Mouse (Mus musculus): Measurements from ENCODE around the gene Plxna4. TPM values are rescaled to one million over a fixed set of nuclear protein-coding genes. Genes with fewer than 3 reads are reported as not detected.

Plxna4 gene
- polyA plus RNA-seq, 1 experiment, result 0.67 TPM

DNA sequence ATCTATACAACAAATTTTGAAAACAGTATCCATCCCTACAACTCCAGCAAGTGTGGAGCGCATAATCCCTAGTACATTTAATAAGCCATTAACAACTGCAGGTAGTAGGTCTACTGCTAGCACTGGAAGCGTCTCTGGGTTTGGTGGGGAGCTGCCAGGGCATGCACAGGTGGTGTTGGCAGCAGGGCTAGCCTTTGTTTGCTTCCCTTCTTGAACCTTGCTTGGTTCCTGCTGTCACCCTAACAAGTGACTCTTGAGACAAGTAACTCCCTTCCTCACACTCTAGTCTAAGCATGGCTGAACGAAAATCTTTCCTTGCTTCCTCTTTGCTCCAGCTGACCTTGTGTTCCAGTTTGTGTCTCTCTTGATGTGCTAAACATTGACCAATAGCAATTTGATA is 44.0 kb downstream of the Plxna4 start:
- H3K4me3 ChIP-seq (ENCODE audit: low read depth, low read length), result no peak overlapping the region
- TF ChIP-seq POLR2A (IDR thresholded peaks at IDR 0.05; ENCODE audit: low read depth, low read length) (no peak), CTCF (IDR thresholded peaks at IDR 0.05; ENCODE audit: extremely low read depth, insufficient read length, insufficient replicate concordance, low read depth, low read length) (no peak)
- no peak overlapping the region for H3K27ac ChIP-seq (ENCODE audit: insufficient read depth, low read depth, low read length)
- 68% methylated on average over 3 of the region's 3 CpGs for WGBS
- H3K36me3 ChIP-seq (ENCODE audit: control insufficient read depth, insufficient read depth, low read length), result no peaks in the 10 kb centered on the region
- H3K27me3 ChIP-seq (ENCODE audit: control insufficient read depth, insufficient read depth, low read length), result no peaks in the 10 kb centered on the region
- no peaks in the 10 kb centered on the region for H3K4me1 ChIP-seq (ENCODE audit: control insufficient read depth, insufficient read depth, insufficient read length, low read length)

DNA sequence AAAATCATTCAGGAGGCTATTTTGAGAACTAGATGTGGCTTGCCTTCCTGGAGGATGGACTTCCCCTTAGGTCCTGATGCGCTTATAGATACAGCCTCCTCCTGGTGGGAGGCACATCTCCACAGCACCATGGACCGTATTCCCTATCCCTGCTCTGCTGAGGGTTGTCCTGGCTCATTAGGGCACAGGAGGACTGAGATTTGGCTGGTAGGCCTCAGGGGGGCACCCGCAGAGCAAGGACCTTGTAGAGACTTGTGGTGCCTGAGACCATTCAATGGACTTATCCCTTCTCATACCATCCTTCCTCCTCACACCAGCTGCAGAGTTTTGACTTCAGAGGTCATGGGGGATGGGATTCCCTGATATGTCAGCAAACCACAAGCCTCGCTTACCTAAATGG is 47.8 kb downstream of the Plxna4 start:
- WGBS, result 76% methylated on average over 4 of the region's 4 CpGs
- TF ChIP-seq POLR2A (IDR thresholded peaks at IDR 0.05; ENCODE audit: low read depth, low read length), result no peak
- TF ChIP-seq CTCF (IDR thresholded peaks at IDR 0.05; ENCODE audit: extremely low read depth, insufficient read length, insufficient replicate concordance, low read depth, low read length), result no peak
- no peak overlapping the region for H3K27ac ChIP-seq (ENCODE audit: insufficient read depth, low read depth, low read length)
- no peaks in the 10 kb centered on the region for H3K36me3 ChIP-seq (ENCODE audit: control insufficient read depth, insufficient read depth, low read length)
- H3K4me1 ChIP-seq (ENCODE audit: control insufficient read depth, insufficient read depth, insufficient read length, low read length), result no peaks in the 10 kb centered on the region
- H3K4me3 ChIP-seq (ENCODE audit: low read depth, low read length), result no peak overlapping the region
- no peaks in the 10 kb centered on the region for H3K27me3 ChIP-seq (ENCODE audit: control insufficient read depth, insufficient read depth, low read length)

DNA sequence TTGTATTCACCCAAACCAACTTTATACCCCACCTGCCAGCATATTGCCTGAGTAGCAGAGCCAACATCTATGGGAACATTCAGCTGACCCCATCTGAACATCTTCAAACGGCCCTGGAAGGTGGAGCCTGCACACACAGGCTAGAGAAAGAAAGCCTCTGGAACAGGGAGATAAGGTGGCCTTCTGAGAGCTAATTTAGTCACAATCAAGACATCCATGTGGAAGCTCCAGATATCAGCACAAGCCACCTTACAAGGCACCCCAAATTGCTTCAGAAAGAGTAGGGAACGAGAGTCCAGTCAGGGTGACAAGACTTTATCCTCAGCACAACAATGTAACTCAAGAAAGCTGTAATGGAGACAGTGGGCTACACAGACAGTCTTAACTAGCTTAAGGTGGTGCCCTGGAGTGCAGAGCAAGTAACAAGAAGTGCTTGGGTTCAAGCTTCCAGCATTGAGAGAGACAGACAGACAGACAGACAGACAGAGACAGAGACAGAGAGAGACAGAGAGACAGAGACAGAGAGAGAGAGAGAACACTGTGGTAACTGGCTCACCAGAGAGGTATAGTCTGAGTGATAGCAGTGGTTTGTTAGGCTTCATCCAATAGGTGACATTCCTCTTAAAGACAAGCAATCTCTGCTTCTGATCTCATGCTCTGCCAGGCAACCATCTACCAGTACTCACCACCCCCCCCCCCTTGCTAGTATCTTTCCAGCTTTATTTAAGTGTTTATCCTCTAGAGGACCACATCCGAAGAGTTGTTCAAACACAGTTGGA is 53.8 kb downstream of the Plxna4 start:
- Histone ChIP-seq H3K36me3 (ENCODE audit: control insufficient read depth, insufficient read depth, low read length) (no peaks in the 10 kb centered on the region), H3K27me3 (ENCODE audit: control insufficient read depth, insufficient read depth, low read length) (no peaks in the 10 kb centered on the region), H3K4me1 (ENCODE audit: control insufficient read depth, insufficient read depth, insufficient read length, low read length) (no peaks in the 10 kb centered on the region), H3K4me3 (ENCODE audit: low read depth, low read length) (no peak overlapping the region), H3K27ac (ENCODE audit: insufficient read depth, low read depth, low read length) (no peak overlapping the region)
- 64% methylated on average over 3 of the region's 3 CpGs for WGBS
- TF ChIP-seq POLR2A (IDR thresholded peaks at IDR 0.05; ENCODE audit: low read depth, low read length) (no peak), CTCF (IDR thresholded peaks at IDR 0.05; ENCODE audit: extremely low read depth, insufficient read length, insufficient replicate concordance, low read depth, low read length) (no peak)

DNA sequence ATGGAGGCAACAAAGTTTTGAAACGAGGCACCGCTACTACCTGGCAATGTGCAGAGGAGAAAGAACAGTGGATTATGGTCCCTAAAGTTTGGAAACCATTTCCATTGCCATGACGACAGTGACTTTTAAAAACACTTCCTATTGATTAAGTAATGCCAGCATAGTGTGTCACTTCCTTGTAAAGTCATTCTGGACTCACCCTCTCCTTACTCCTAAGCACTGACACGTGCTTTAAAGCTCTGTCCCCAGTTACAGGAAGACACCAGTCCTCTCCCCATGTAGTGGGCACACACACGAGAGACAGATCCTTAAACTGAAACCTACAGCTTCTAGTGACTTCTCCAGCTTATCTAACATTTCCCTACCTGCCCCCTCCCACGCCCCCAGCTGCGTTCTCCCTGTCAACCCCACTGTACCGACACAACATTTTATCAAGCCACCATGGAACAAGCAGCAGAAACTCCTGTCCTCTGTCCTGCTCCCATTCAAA is 59.9 kb downstream of the Plxna4 start:
- WGBS, result 64% methylated on average over 8 of the region's 8 CpGs

DNA sequence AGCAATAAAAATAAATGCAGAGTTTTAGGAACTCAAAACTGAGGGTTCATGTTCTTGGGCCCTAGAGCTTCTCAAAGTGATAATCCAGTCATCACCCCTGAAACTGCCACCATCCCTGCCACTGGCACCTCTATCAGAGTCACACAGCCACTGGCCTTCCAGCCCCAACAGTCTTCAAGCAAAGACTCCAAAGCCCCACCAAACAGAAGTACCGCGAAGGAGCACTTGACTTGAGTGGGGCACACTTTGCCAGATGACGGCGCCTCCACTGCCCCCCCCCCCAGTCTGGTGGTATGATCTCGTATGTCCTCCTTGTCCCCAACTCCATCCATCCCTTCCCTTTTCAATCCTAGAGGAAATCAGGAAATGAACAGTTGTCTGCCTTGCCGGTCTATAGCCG is 60.5 kb downstream of the Plxna4 start:
- H3K4me3 ChIP-seq (ENCODE audit: low read depth, low read length), result no peak overlapping the region
- H3K27ac ChIP-seq (ENCODE audit: insufficient read depth, low read depth, low read length), result no peak overlapping the region
- TF ChIP-seq CTCF (IDR thresholded peaks at IDR 0.05; ENCODE audit: extremely low read depth, insufficient read length, insufficient replicate concordance, low read depth, low read length) (no peak), POLR2A (IDR thresholded peaks at IDR 0.05; ENCODE audit: low read depth, low read length) (no peak)
- no peaks in the 10 kb centered on the region for H3K27me3 ChIP-seq (ENCODE audit: control insufficient read depth, insufficient read depth, low read length)
- WGBS, result 80% methylated on average over 7 of the region's 7 CpGs
- H3K4me1 ChIP-seq (ENCODE audit: control insufficient read depth, insufficient read depth, insufficient read length, low read length), result no peaks in the 10 kb centered on the region
- H3K36me3 ChIP-seq (ENCODE audit: control insufficient read depth, insufficient read depth, low read length), result no peaks in the 10 kb centered on the region

More for the DNA sequence above, 59.9 kb downstream of the Plxna4 start:
- no peaks in the 10 kb centered on the region for H3K27me3 ChIP-seq (ENCODE audit: control insufficient read depth, insufficient read depth, low read length)
- no peak overlapping the region for H3K27ac ChIP-seq (ENCODE audit: insufficient read depth, low read depth, low read length)
- no peak for TF ChIP-seq CTCF (IDR thresholded peaks at IDR 0.05; ENCODE audit: extremely low read depth, insufficient read length, insufficient replicate concordance, low read depth, low read length)
- H3K36me3 ChIP-seq (ENCODE audit: control insufficient read depth, insufficient read depth, low read length), result no peaks in the 10 kb centered on the region
- no peaks in the 10 kb centered on the region for H3K4me1 ChIP-seq (ENCODE audit: control insufficient read depth, insufficient read depth, insufficient read length, low read length)
- H3K4me3 ChIP-seq (ENCODE audit: low read depth, low read length), result no peak overlapping the region

DNA sequence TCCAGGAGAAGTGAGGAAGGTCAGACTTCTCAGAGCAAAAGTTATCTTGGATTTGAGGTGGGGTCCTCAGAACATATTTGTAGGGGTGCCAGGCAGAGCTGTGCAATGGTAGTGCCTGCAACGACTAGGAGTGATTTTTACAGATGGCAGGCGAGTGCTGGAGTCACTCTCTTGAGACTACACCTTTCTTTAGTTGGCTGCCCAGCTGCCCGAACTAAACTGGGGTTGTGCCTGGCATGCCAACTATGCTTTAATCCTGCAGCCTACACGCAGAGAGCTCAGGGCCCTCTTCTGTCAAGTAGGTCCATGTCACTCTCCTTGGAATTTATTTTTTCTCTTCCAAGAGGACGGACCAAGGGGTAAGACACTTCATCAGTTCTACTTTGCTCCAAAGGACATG is 61.2 kb downstream of the Plxna4 start:
- Histone ChIP-seq H3K36me3 (ENCODE audit: control insufficient read depth, insufficient read depth, low read length) (no peaks in the 10 kb centered on the region), H3K4me1 (ENCODE audit: control insufficient read depth, insufficient read depth, insufficient read length, low read length) (no peaks in the 10 kb centered on the region), H3K4me3 (ENCODE audit: low read depth, low read length) (no peak overlapping the region), H3K27ac (ENCODE audit: insufficient read depth, low read depth, low read length) (no peak overlapping the region), H3K27me3 (ENCODE audit: control insufficient read depth, insufficient read depth, low read length) (no peaks in the 10 kb centered on the region)
- TF ChIP-seq POLR2A (IDR thresholded peaks at IDR 0.05; ENCODE audit: low read depth, low read length) (no peak), CTCF (IDR thresholded peaks at IDR 0.05; ENCODE audit: extremely low read depth, insufficient read length, insufficient replicate concordance, low read depth, low read length) (no peak)
- WGBS, result 77% methylated on average over 5 of the region's 5 CpGs

DNA sequence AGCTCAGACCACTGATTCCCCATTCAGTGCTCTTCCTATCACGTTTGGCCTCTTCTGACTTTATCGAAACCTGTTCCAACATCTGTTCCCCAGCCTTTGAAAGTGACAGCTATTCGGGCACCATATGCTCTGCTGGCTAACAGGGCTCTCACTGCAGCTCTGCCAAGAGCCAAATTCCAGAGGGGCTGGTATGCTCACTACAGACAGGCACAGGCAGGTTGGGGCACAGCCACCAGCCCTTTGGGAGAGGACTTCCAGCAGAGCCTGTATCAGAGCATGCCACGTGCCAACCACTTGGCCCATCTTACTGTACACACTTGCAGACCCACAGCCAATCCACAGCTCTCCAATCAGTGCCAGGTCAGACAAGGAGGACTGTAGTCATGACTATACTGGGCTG is 67.9 kb downstream of the Plxna4 start:
- Histone ChIP-seq H3K4me3 (ENCODE audit: low read depth, low read length) (no peak overlapping the region), H3K27ac (ENCODE audit: insufficient read depth, low read depth, low read length) (no peak overlapping the region), H3K36me3 (ENCODE audit: control insufficient read depth, insufficient read depth, low read length) (no peaks in the 10 kb centered on the region), H3K4me1 (ENCODE audit: control insufficient read depth, insufficient read depth, insufficient read length, low read length) (no peaks in the 10 kb centered on the region), H3K27me3 (ENCODE audit: control insufficient read depth, insufficient read depth, low read length) (no peaks in the 10 kb centered on the region)
- WGBS, result 77% methylated on average over 4 of the region's 4 CpGs
- TF ChIP-seq CTCF (IDR thresholded peaks at IDR 0.05; ENCODE audit: extremely low read depth, insufficient read length, insufficient replicate concordance, low read depth, low read length) (no peak), POLR2A (IDR thresholded peaks at IDR 0.05; ENCODE audit: low read depth, low read length) (no peak)
